Mouse (Mus musculus) C2C12 (cell line): ENCODE results near the gene Exoc5.

Source experiments
- CEBPB ChIP-seq: IDR thresholded peaks from one replicate; pipeline ENCODE4 v1.6.1; 2011; ENCODE audit warnings: low read depth, mild to moderate bottlenecking, control low read depth, moderate library complexity
- CTCF ChIP-seq: IDR thresholded peaks from one replicate; pipeline ENCODE4 v1.5.1; 2011; ENCODE audit not compliant: control insufficient read depth, insufficient read depth, insufficient read length
- MAX ChIP-seq: IDR thresholded peaks from one replicate; pipeline ENCODE4 v1.6.1; 2011; ENCODE audit warnings: mild to moderate bottlenecking, control low read depth
- MYOG ChIP-seq: IDR thresholded peaks from one replicate; pipeline ENCODE4 v1.6.1; 2011; ENCODE audit not compliant: control insufficient read depth, insufficient read length; ENCODE audit errors: extremely low read depth
- USF1 ChIP-seq: IDR thresholded peaks from one replicate; pipeline ENCODE4 v1.6.1; 2011; ENCODE audit warnings: low read depth, mild to moderate bottlenecking, control low read depth, moderate library complexity

DNA sequence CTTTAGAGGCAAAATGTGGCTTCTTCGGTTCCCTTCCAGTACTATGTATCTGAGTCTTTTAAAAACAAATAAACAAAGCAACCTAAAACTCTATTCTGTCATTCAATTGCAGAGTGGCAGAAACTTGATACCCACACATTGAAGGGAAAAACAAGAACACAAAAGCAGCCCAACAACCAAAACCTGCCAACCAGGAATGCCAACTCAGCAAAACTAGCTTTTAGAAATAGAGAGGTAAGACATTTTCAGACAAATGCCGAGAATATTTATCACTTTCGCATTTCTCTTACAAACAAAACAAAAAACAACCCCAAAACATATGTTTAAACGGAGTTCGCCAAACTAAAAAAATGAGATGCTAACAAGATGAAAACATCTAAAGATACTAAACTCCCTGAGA, 37.5 kb downstream of the Exoc5 start:
- TF ChIP-seq CTCF (no peak), MAX (no peak), MYOG (no peak), CEBPB (no peak), USF1 (no peak)
